Mouse (Mus musculus) spleen, embryonic (tissue): ENCODE results near the gene Ndufs6.

Experiments
- CTCF ChIA-PET: fragments of 350-600 bp; sonication (Branson Sonifier 250); formaldehyde crosslinking; loops from one replicate; lab custom pipeline; 2022; lab: Charles Lee

The Ndufs6 gene

GRCm38 (mm10) chr13:73327827-73328698, at the start of gene Ndufs6, which contains the start of gene Mrpl36:
TSS of gene Ndufs6 (minus strand) at chr13:73328542.
TSS of gene Mrpl36 (plus strand) at chr13:73328513.
- CTCF ChIA-PET = no interaction called here

GRCm38 (mm10) chr13:73377637-73378036, 49.3 kb upstream of the Ndufs6 start:
- CTCF ChIA-PET = no interaction called here

DNA sequence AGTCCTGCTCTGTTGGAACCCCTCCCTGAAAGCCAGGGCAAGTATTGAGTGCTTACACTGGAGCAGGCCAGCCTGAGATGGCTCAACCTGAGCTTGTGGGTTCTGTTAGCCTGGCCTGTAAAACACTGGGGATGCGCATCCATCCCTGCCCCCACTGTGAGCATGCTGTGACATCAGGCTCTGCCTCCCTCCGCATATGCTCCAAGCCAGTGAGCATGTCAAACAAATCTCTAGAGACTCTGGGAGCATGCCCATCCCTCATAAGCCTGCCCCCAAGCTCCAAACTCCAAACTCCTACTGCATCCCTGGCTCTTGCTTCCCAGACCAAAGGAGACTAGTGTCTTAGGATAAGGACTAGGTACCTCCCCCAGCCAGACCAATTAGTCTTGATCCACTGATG, 46.3 kb upstream of the Ndufs6 start:
- CTCF ChIA-PET = no interaction called here

GRCm38 (mm10) chr13:73373367-73373766, 45.0 kb upstream of the Ndufs6 start:
- CTCF ChIA-PET = no interaction called here

GRCm38 (mm10) chr13:73357106-73357505, 28.8 kb upstream of the Ndufs6 start:
- CTCF ChIA-PET = no interaction called here

- CTCF ChIA-PET = no interaction called here
Observed at GRCm38 (mm10) chr13:73352491-73352890, 24.1 kb upstream of the Ndufs6 start.

DNA sequence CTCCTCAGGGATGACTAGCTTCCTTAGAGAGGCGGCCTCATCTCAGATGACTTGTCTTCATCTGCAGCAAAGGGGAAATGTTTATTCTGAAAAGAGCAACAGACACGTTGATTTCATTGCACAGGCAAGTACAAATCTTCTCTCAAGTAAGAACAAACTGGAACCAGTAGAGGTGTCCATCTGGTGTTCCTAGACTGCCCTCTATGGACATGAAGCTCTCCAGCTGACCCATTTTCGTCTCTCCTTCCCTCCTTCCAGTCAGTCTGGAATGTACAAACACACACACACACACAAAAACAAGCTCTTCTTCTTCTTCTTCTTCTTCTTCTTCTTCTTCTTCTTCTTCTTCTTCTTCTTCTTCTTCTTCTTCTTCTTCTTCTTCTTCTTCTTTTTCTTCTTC, 23.6 kb upstream of the Ndufs6 start:
- CTCF ChIA-PET = no interaction called here

- CTCF ChIA-PET = no interaction called here
Observed at GRCm38 (mm10) chr13:73350741-73351140, 22.4 kb upstream of the Ndufs6 start.

DNA sequence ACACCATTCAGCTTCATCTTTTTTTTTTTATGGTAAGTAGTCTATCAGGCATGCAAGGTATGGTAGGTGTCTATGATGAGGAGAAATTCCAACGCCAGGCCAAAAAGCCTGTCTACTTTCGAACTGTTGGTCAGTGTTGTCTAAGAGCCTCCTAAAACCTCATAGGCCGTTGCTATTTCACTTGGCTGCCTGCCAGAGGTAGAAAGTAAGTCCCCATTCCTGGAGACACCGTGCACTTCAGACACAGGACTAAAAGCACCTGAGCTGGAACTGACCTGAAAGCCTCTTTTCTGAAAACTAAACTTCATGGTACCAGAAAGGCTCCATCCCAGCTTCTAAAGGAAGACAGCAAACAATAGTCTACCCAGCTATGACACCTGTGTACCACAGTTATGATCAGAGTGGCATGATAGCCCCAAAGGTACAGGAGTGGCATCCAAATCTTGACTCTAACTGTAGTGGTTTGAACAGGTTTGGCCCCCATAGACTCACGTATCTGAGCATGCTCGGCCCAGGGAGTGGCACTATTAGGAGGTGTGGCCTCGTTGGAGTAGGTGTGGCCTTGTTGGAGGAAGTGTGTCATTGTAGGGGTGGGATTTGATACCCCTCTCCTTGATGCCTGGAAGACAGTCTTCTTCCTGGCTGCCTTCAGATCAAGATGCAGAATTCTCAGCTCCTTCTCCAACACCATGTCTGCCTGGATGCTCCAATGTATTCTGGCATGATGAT, 19.7 kb upstream of the Ndufs6 start:
- CTCF ChIA-PET = no interaction called here

- CTCF ChIA-PET = no interaction called here
Observed at GRCm38 (mm10) chr13:73347171-73347570, 18.8 kb upstream of the Ndufs6 start.

- CTCF ChIA-PET = no interaction called here
Observed at GRCm38 (mm10) chr13:73346743-73347142, 18.4 kb upstream of the Ndufs6 start.

DNA sequence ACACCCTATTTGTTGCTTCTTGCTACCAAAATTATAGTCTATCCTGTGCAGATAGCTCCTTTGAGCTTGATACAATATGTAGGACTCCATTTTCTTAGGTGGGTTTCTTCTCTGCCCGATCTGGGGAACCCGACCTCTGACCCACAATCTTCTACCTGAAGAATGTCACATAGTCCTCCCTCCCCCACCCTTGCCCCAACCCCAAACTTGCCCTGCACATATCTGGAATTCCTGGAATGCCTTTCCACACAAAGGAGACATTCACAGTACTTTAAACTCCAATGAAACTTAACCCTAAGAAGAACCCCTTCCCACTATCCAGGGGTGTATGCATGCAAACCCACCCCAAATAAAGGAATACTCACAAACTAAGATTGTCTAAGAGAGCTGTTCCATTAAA, 17.8 kb upstream of the Ndufs6 start:
- CTCF ChIA-PET = no interaction called here

GRCm38 (mm10) chr13:73345102-73345890, 17.0 kb upstream of the Ndufs6 start:
- CTCF ChIA-PET = no interaction called here

DNA sequence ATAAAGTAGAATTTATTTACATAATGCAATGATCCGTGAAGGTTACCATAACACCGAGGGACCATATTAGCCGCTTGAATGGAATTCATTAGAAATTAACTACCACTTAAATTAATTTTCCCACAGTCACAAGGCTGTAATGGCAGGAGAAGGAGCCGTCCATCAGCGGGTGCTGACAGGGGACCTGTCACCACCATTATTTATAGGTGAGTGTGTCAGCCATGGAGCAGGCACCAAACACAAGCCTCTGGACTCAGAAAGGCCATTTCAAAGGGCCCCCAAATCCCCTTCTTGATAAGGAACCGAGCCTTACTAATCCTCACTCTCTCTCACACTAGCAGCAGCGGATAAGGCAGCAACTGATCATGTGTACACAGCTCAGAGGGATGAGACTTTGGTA, 8.4 kb upstream of the Ndufs6 start:
- CTCF ChIA-PET = no interaction called here

- CTCF ChIA-PET = no interaction called here
Observed at GRCm38 (mm10) chr13:73331736-73332135, 3.4 kb upstream of the Ndufs6 start.

DNA sequence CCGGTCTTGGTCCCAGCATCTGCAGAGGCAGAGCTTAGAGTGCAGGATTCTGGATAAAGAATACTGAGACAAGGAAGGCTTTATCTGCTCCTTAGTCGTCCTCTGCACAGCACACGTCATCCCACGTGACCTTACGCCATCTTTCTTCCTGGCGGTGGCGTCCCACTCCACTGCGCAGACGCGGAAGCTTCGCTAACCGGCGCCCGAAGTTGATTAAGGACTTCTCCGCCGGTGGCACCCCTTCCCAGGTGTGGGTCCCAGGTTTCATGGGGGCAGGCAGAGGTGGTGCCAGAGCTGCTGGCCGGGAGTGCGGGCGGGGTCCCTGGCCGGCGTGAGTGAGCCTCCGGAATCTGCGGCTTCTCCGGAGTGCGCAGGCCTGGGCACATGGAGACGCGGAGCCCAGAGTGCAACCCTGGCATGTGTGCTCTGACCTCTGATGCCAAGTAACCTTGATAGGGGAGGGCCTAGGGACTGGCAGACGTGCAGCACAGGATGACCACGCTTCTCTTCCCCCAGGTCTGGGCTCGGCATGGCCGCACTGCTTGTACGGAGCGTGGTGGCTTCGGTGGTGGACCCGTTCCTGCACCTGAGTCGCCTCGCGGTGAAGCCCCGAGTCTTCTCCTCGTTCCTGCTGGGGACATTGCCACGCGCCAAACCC, 2.6 kb upstream of the Ndufs6 start:
- CTCF ChIA-PET = no interaction called here

DNA sequence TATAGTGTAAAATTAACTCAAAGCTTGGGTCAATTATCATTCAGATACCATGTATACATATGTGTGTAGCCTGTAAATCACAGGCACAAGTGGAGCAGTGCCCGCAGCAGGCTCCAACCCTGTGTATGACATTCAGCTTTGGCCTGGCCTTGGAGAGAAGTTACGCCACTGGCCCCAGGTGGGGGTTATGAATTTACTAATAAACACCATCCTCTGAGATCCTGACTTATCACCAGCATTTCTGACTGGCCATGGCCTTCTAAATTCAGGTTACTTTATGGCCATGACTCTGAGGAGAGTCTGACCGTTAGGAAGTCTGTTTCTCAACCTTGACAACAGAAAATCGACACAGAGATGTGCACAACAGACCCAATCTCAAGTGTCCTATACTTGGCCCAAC, 4.9 kb downstream of the Ndufs6 start:
- CTCF ChIA-PET = no interaction called here

DNA sequence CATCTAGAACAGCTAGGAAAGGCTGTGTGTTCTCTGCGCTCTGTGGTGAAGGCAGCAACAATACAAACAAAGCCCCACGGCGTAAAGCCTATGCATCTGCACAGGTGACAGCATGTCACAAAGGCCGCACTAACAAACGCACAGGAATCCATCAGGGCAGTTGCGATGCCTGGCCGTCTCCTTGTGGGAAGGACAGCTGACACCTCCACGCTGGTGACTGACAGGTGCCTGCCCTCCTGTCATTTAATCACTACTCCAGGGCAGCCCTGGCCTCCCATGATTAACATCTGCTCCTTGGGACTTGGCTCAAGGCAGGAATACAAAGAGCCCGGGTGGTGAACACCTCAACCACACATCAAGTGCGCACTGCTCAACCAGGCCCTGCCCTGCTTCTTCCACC, 5.7 kb downstream of the Ndufs6 start:
- CTCF ChIA-PET = no interaction called here

DNA sequence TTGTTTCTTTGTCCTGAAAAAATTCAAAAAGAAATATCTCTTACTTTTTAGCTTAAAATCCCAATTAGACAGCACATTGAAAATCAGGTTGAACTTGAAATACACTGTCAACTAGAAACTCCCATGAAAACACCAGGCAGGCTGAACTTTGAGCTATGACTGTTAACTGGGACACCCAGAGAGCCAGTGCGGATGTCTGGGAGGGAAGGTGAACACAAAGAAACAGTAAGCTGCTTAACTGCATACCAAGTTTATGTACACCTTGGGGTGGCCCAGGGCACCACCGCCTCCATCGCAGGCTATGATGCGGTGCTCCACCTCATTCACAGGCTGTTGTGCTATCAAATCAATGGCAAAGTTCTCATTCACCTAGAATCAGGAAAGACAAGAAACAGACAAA, 8.3 kb downstream of the Ndufs6 start:
- CTCF ChIA-PET = no interaction called here

GRCm38 (mm10) chr13:73310183-73310929, 18.0 kb downstream of the Ndufs6 start:
- CTCF ChIA-PET = no interaction called here

GRCm38 (mm10) chr13:73306430-73306829, 21.9 kb downstream of the Ndufs6 start:
- CTCF ChIA-PET = no interaction called here
